Mouse (Mus musculus) midbrain, embryonic 16.5 days (tissue): ENCODE results near the gene Lrmda. TPM values are rescaled to one million over a fixed set of nuclear protein-coding genes. Genes with fewer than 3 reads are reported as not detected.
A peak's percentile ranks its signal among the peaks of the same experiment; 100 is the strongest.

ENCODE experiments used
- ATAC-seq: fragments of 200-750 bp; cut with Nextera tagmentation; 2 replicates; pipeline ENCODE4 v1.8.0; 2017; ENCODE audit warnings: moderate TSS enrichment
- H3K27ac ChIP-seq: fragments of 300-500 bp; sonication (generic); 2 replicates; pipeline ENCODE4 v1.5.1; 2014; ENCODE audit warnings: mild to moderate bottlenecking, low read length, mixed read lengths
- H3K27me3 ChIP-seq: fragments of 300-500 bp; sonication (generic); 2 replicates; pipeline ENCODE4 v1.6.1; 2014; ENCODE audit warnings: low read depth, low read length, mixed read lengths; ENCODE audit not compliant: control insufficient read depth, insufficient read depth
- H3K36me3 ChIP-seq: fragments of 300-500 bp; sonication (generic); 2 replicates; pipeline ENCODE4 v1.6.1; 2014; ENCODE audit warnings: mild to moderate bottlenecking, low read length, moderate library complexity, mixed read lengths; ENCODE audit not compliant: control insufficient read depth, insufficient read depth
- H3K4me1 ChIP-seq: fragments of 300-500 bp; sonication (generic); 2 replicates; pipeline ENCODE4 v1.6.1; 2014; ENCODE audit warnings: mild to moderate bottlenecking, low read length, mixed read lengths; ENCODE audit not compliant: control insufficient read depth, insufficient read depth
- H3K4me2 ChIP-seq: fragments of 300-500 bp; sonication (generic); 2 replicates; pipeline ENCODE4 v1.6.1; 2014; ENCODE audit warnings: mild to moderate bottlenecking, low read length, mixed read lengths
- H3K4me3 ChIP-seq: fragments of 300-500 bp; sonication (generic); 2 replicates; pipeline ENCODE4 v1.5.1; 2014; ENCODE audit warnings: low read depth, mild to moderate bottlenecking, low read length, moderate library complexity, mixed read lengths
- H3K9ac ChIP-seq: fragments of 300-500 bp; sonication (generic); 2 replicates; pipeline ENCODE4 v1.6.1; 2014; ENCODE audit warnings: low read depth, low read length, mixed read lengths
- H3K9me3 ChIP-seq: fragments of 300-500 bp; sonication (generic); replicated peaks from 2 replicates; pipeline ENCODE4 v1.6.1; 2014; ENCODE audit warnings: mild to moderate bottlenecking, low read length, mixed read lengths; ENCODE audit not compliant: control insufficient read depth, poor library complexity, severe bottlenecking
- WGBS: fragments of 180-500 bp; shearing (Covaris S2); extraction: QIAGEN DNeasy Blood & Tissue Kit; methylation state at CpG from one replicate; pipeline ENCODE4 v1.1.7; 2014; 5-methylcytosine and 5-hydroxymethylcytosine counted together
- polyA plus RNA-seq: library from polyadenylated mRNA; unstranded; fragments of >200 nt; fragmentation: Nextera tagmentation; extraction: Ambion mirVana; gene quantifications from 2 replicates; pipeline ENCODE4 v1.2.1, GENCODE M21; 2015

The Lrmda gene
- polyA plus RNA-seq, 1 experiment from 2014 or later, result not detected

- no peak for ATAC-seq
- no peak overlapping the region for H3K4me2 ChIP-seq
- no peaks in the 10 kb centered on the region for H3K36me3 ChIP-seq
- no peaks in the 10 kb centered on the region for H3K9me3 ChIP-seq
- 38% methylated on average over 4 of the region's 4 CpGs for WGBS
- peaks cover 5% of the 10 kb centered on the region; the same call in 1 of the 2 replicates for H3K4me1 ChIP-seq
- no peak overlapping the region for H3K27ac ChIP-seq
- H3K4me3 ChIP-seq, result no peak overlapping the region
- no peaks in the 10 kb centered on the region for H3K27me3 ChIP-seq
- no peak overlapping the region for H3K9ac ChIP-seq
Observed at GRCm38 (mm10) chr14:22147341-22148024, 128.0 kb downstream of the Lrmda start.

GRCm38 (mm10) chr14:22152701-22153100 is 133.2 kb downstream of the Lrmda start:
- no peaks in the 10 kb centered on the region for H3K27me3 ChIP-seq
- H3K36me3 ChIP-seq, result no peaks in the 10 kb centered on the region
- H3K4me2 ChIP-seq, result peak overlapping the region; percentile 23; the same call in 1 of the 2 replicates
- peaks cover 2% of the 10 kb centered on the region; the same call in 1 of the 2 replicates for H3K4me1 ChIP-seq
- ATAC-seq, result peak; percentile 36; the same call in 1 of the 2 replicates
- H3K9ac ChIP-seq, result no peak overlapping the region
- no peak overlapping the region for H3K27ac ChIP-seq
- H3K9me3 ChIP-seq, result no peaks in the 10 kb centered on the region
- no peak overlapping the region for H3K4me3 ChIP-seq
- WGBS, result 23% methylated on average over 13 of the region's 13 CpGs

- Histone ChIP-seq H3K4me1 (peaks cover 2% of the 10 kb centered on the region; the same call in 1 of the 2 replicates), H3K4me2 (no peak overlapping the region), H3K36me3 (no peaks in the 10 kb centered on the region), H3K9ac (no peak overlapping the region), H3K9me3 (no peaks in the 10 kb centered on the region), H3K27ac (no peak overlapping the region), H3K4me3 (no peak overlapping the region), H3K27me3 (no peaks in the 10 kb centered on the region)
- ATAC-seq, result no peak
- WGBS, result 78% methylated on average over 8 of the region's 8 CpGs
Observed at GRCm38 (mm10) chr14:22154096-22154495, 134.6 kb downstream of the Lrmda start.

GRCm38 (mm10) chr14:22155034-22155433 is 135.5 kb downstream of the Lrmda start:
- H3K4me3 ChIP-seq, result no peak overlapping the region
- peaks cover 2% of the 10 kb centered on the region; the same call in 1 of the 2 replicates for H3K4me1 ChIP-seq
- H3K36me3 ChIP-seq, result no peaks in the 10 kb centered on the region
- H3K4me2 ChIP-seq, result no peak overlapping the region
- H3K27ac ChIP-seq, result no peak overlapping the region
- 48% methylated on average over 2 of the region's 2 CpGs for WGBS
- H3K9ac ChIP-seq, result no peak overlapping the region
- ATAC-seq, result no peak
- H3K27me3 ChIP-seq, result no peaks in the 10 kb centered on the region
- no peaks in the 10 kb centered on the region for H3K9me3 ChIP-seq

- no peak overlapping the region for H3K27ac ChIP-seq
- WGBS, result 28% methylated on average over 4 of the region's 4 CpGs
- peaks cover 2% of the 10 kb centered on the region; the same call in 1 of the 2 replicates for H3K4me1 ChIP-seq
- H3K27me3 ChIP-seq, result no peaks in the 10 kb centered on the region
- no peak overlapping the region for H3K4me2 ChIP-seq
- H3K9ac ChIP-seq, result no peak overlapping the region
- no peak for ATAC-seq
- H3K4me3 ChIP-seq, result no peak overlapping the region
- H3K36me3 ChIP-seq, result no peaks in the 10 kb centered on the region
- H3K9me3 ChIP-seq, result no peaks in the 10 kb centered on the region
Observed at GRCm38 (mm10) chr14:22155512-22156026, 136.1 kb downstream of the Lrmda start.

GRCm38 (mm10) chr14:22156991-22157390 is 137.5 kb downstream of the Lrmda start:
- Histone ChIP-seq H3K4me3 (no peak overlapping the region), H3K4me1 (peaks cover 2% of the 10 kb centered on the region; the same call in 1 of the 2 replicates), H3K27me3 (no peaks in the 10 kb centered on the region), H3K9ac (no peak overlapping the region), H3K4me2 (no peak overlapping the region), H3K27ac (no peak overlapping the region), H3K9me3 (no peaks in the 10 kb centered on the region), H3K36me3 (no peaks in the 10 kb centered on the region)
- no peak for ATAC-seq
- 56% methylated on average over 6 of the region's 6 CpGs for WGBS

- H3K4me1 ChIP-seq, result no peaks in the 10 kb centered on the region
- no peaks in the 10 kb centered on the region for H3K9me3 ChIP-seq
- ATAC-seq, result no peak
- no peak overlapping the region for H3K27ac ChIP-seq
- H3K36me3 ChIP-seq, result no peaks in the 10 kb centered on the region
- no peaks in the 10 kb centered on the region; the same call in 1 of the 2 replicates for H3K27me3 ChIP-seq
- H3K9ac ChIP-seq, result no peak overlapping the region
- no peak overlapping the region for H3K4me3 ChIP-seq
- WGBS, result 29% methylated on average over 3 of the region's 3 CpGs
- H3K4me2 ChIP-seq, result no peak overlapping the region
Observed at GRCm38 (mm10) chr14:22161416-22161815, 141.9 kb downstream of the Lrmda start.

- Histone ChIP-seq H3K27ac (no peak overlapping the region), H3K4me3 (no peak overlapping the region), H3K9ac (no peak overlapping the region), H3K9me3 (no peaks in the 10 kb centered on the region), H3K36me3 (no peaks in the 10 kb centered on the region), H3K4me2 (no peak overlapping the region), H3K27me3 (no peaks in the 10 kb centered on the region; the same call in 1 of the 2 replicates), H3K4me1 (no peaks in the 10 kb centered on the region)
- no peak for ATAC-seq
- 80% methylated on average over 7 of the region's 7 CpGs for WGBS
Observed at GRCm38 (mm10) chr14:22167285-22167684, 147.8 kb downstream of the Lrmda start.

GRCm38 (mm10) chr14:22168077-22168794 is 148.7 kb downstream of the Lrmda start:
- no peaks in the 10 kb centered on the region for H3K4me1 ChIP-seq
- H3K27me3 ChIP-seq, result no peaks in the 10 kb centered on the region; the same call in 1 of the 2 replicates
- H3K36me3 ChIP-seq, result no peaks in the 10 kb centered on the region
- H3K27ac ChIP-seq, result no peak overlapping the region
- no peak overlapping the region for H3K9ac ChIP-seq
- H3K4me2 ChIP-seq, result no peak overlapping the region
- H3K9me3 ChIP-seq, result no peaks in the 10 kb centered on the region
- no peak for ATAC-seq
- 60% methylated on average over 11 of the region's 11 CpGs for WGBS
- H3K4me3 ChIP-seq, result no peak overlapping the region
